Mouse (Mus musculus) bone marrow, adult 2 months (tissue): ENCODE results near the gene Dusp14.

Source experiments
- CTCF ChIP-seq: fragments of 200-500 bp; IDR thresholded peaks from 2 replicates; pipeline ENCODE4 v1.5.1; 2011; ENCODE audit warnings: low read length, control low read depth; ENCODE audit not compliant: control insufficient read depth, insufficient read depth
- POLR2A ChIP-seq: fragments of 200-500 bp; IDR thresholded peaks from 2 replicates; pipeline ENCODE4 v1.6.1; 2011; ENCODE audit warnings: low read depth, mild to moderate bottlenecking, control low read depth, low read length, borderline replicate concordance; ENCODE audit not compliant: control insufficient read depth

DNA sequence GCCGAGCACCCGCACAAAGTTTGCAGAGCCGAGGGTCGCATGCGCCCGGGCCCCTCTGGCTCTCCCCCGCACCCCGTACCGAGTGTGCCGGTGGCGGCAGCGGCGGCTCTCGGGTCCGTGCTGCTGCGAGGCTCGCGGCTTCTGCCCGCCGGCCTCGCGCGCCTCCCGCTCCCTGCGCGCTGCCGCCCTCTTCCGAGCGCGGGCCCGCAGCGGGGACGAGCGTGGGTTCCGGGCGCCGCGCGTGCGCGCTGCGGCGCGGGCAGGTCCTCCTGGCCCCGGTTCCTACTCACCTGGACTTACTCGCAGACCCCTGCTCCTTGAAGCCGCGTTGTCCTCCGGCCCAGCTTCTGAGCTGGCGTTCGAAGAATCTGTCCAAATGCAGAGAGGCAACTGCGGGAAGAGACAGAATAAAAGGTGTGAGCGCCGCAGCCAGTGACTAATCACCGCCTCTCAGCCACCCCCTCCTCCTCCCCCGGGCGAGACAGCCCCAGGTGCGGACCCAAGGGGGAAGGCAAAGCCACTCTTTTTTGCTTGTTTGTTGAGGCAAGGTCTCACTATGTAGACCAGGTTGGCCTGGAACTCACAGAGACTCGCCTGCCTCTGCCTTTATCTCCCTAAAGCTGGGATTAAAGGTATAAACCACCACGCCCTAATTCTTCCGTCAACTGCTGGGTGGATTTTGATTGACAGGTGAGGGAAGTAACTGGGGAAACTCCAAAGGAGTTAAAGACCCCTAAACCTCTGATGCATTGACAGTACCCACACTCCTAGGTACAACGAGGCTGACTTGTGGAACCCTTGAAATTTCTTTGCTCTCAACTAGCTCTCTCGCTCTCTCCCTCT is 649 bp downstream of the Dusp14 start:
- TF ChIP-seq POLR2A, result no peak
- TF ChIP-seq CTCF, result no peak
